Mouse (Mus musculus) lung, adult 18-20 months (tissue): Measurements from ENCODE around the gene Gm38392.

ENCODE experiments used
- DNase-seq, 2 experiments: peaks; one replicate each; pipeline ENCODE4 v3.0.0; 2022; ENCODE audit warnings: mixed read lengths in 2 of 2

The Gm38392 gene

DNA sequence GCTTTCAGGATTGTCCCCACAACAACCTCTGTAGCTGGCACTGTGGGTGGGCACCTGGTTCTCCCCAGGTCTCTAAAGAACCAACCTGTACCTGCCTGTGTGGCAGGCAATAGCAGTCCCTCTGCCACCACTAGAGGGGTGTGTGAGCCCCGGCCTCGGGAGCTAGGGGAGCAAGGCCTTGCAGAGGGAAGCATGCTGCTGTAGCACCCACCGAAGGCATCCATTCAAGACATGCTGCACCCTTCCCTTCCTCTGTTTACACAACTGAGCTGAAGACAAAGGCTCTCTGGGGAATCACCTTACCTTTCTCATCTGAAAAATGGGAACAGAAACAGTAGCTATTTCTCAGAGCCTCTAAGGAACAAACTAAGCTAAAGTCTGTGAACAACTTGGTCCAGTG is 51.8 kb downstream of the Gm38392 start:
- DNase-seq = no peak

DNA sequence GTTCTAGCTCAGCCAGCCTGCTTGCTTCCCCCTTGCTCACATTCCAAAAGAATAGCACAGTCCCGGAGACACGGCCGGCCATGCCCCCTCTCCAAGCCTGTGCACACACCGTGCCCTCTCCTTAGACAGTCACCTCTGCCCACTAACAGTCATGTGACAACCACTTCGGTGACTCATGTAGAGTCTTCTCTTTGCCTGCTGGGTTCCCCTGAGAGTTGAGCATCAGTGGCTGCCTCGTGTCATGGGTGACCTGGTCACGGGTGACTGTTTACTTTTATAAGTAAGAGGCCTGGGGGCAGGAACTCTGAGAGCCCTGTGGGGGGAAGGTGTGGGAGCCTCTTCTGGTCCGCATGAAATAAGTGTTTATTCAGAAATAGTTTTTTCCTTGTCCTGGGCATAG is 53.0 kb downstream of the Gm38392 start:
- no peak for DNase-seq

DNA sequence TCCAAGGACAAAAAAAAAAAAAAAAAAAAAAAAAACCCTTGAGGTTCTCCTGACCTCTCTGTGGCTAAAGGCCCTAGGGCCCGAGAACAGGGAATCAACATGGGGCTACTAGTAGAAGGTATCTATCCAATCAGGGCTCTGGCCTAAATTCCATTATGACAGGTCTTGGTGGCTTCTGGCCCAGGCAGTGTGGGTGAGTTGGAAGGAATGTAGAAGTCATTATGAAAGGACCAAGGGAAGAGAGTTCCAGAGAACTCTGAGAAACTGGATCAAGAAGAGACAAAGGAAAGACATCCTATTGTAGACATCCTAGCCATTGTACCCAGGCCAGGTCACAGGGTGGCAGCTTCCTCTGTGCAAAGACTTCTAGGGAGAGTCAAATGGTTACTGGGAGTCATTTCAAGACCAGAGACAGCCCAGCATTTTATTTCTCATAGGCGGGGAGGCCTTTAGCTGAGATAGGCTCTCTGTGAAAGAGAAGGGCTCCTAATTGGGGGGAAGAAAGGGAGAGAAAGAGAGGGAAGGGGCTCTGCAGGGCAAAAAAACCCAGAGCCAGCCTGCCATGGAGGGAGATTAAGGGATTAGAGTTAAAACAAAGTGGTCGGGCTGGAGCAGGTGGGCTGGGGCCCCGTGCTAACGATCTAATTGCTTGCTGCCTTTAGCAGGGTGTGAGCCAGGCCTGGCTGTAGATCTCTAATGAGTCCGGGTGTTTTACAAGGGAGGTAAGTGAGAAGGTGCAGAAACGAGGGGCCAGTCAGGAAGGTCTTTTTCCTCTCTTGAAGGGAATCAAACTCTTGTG is 54.0 kb downstream of the Gm38392 start:
- DNase-seq = no peak

DNA sequence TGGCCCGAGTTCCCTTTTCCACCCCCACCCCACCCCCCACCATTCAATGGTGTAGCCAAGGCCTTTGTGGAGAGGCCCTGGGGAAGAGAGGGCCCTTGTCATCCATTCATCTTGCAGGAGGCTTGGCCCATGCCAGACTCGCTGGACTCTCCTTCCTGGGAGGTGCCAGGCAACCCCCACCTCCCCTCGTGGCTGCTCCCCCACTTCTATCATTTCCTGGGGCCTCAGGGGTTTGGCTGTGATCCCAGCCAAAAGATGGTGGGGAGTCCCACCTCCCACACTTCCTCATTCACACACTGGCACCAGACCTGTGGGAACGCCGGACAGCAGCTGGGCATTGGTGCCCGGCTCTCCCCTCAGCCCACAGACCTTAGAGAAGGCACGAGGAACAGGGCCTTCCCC is 54.7 kb downstream of the Gm38392 start:
- no peak for DNase-seq

DNA sequence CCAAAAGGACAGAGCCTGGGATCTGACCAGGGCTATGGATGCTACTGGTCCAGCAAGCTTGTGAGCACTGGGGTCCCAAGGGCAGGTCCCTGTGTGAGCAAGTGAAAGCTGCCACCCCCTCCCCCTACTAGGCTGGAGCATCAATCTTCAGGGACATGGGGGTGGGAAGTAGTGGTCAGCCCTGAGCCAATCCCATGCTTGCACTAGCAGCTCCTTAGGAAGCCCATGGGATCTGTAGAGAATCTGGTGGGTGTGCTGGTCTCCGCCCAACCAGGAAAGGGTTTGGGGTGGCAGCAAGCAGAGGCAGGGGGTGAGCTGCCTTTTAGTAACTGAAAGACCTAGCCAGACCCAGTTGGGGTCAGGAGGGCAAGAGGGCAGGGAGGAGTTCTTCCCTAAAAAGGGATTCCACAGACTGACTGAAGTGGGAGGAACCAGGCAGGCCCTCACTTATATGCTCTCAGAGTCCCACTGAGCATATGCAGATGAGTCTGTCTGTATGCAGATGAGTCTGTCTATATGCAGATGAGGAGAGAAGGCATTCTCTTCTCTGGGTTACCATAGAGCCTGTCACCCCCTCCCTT is 55.9 kb downstream of the Gm38392 start:
- no peak for DNase-seq

DNA sequence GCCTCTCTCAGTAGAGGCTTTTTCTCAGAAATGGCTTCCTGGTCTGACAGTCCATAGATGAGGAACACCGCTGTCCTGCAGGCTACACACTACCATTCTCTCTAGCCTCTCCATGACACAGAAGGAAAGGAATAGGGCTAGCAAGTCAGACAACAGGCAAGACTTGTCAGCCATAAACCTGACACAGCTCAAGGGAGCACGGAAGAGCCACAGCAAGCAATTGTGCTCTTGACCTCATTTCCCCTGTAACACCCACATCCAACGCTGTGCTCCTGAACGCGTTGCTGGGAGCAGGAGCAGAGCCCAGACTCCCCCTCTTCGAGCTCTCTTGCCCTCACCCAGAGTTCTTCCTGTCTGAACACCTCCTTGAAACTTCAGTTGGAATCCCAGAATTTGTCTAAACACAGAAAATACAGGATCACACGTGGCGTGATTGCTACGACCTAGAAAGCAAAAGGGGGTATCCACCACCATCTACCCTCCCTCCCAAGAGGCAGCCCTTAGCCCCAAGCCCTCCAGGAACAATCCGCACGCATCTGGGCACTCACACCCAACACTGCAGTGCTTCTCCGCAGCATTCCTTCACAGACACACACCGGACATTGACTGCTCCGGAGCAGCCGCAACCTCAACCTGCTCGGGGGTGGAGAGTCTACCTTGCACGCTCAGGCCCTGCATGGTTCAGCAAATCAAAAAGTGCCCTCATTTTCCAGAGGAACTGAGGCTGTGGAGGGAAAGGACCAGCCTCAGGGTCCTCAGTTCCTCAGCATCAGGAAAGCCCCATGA is 56.6 kb downstream of the Gm38392 start:
- DNase-seq = no peak

DNA sequence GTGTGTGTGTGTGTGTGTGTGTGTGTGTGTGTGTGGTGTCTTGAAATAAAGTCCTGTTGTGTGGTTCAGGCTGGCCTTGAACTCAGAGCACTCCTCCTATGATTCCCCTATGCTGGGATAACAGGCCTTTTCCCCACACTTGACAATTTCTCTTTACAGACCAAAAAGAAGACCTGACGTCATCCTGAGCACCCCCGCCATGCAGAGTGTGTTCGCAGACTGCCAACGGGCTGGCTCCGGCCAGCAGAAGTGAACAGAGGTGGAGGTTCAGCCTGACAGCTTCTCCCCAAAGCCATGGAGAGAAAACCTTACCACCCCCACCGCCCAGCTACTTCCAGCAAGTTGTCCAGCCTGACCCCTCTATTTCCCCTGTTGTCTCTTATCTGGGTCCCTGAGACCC is 57.5 kb downstream of the Gm38392 start:
- DNase-seq = no peak

DNA sequence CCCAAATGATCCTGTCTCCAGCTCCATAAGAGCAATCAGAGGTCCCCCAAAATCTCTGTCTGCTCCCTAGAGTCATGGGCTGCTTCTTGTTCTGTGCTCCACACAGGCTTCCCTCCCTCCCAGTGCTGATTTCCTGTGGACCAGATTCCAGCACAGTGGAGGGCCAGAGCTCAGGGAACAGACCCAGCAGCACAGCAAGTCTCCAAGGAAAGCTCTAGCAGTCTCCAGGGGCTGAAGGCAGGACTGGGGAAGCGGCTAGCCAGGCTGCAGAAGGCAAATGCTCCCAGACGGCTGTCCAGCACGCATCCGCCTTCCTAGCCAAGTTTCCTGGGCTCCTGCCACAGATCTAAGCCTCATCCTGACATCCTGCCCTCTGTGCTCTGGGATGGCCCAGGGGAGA is 58.1 kb downstream of the Gm38392 start:
- DNase-seq = no peak

DNA sequence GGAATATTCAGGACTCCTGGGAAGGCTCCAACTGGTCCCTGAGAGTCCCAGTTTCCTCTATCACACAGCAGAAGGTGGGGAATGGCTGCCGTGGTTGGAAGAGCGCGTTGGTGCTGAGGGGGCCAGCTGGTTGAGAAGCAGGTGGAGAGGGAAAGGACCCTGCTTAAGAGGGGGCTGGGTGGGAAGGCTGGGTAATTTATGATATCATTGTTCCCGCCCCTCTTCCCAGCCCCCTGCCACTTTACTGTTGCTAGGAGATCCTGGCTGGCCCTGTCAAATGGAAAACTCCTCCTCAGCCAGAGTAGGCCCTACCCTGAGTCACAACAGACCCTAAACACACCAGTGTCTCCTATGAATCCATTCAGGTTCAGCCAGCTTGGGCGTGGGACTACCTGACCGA is 59.0 kb downstream of the Gm38392 start:
- no peak for DNase-seq

DNA sequence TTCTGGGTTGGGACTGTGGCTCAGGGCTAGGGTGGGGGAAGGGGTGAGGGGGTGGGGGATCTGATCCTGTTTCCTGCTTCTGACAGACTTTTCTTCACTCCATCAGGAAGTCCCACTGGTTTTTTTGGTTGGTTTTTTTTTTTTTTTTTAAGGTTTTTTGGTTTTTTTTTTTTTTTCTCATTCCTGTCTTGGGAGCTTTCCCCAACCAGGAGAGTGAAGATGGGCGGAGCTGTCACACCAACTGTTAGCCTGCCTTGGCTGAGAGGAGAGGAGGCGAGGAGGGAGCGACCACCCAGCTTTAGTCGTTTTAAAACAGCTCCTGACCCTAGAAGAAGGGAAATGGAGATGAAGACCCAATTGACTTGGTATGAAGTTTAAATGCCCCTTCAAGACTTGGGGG is 59.8 kb downstream of the Gm38392 start:
- DNase-seq = no peak

DNA sequence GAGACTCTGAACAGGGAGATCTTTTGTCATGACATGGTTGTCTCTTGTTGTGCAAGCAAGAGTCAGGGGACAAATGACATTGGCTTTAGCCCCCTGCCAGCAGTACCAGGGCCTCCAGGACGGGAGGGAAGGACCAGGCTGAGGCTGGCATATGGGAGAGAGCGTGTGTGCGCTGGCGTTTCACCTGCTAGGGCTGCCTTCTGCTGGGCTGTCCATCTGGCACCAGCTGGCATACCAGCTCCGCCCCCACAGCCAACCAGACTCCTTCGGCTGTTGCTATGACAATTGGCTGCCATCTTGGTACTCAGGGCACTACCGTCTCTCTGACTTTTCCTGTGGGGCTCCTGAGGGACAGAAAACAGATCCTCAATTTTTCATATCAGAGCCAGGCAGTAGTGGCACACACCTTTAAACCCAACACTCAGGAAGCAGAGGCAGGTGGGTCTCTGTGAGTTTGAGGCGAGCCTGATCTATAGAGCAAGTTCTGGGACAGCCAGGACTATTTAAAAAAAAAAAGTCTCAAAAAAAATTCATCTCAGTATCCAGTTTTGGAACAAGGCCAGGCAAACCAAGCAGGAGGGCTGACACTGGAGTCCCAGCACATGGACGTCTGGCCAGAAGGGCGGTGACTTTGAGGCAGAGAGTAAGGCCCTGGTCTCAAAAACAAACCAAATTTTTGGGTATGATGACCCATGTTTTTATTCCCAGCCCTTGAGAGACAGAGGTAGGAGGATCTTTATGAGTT is 60.7 kb downstream of the Gm38392 start:
- DNase-seq = no peak

DNA sequence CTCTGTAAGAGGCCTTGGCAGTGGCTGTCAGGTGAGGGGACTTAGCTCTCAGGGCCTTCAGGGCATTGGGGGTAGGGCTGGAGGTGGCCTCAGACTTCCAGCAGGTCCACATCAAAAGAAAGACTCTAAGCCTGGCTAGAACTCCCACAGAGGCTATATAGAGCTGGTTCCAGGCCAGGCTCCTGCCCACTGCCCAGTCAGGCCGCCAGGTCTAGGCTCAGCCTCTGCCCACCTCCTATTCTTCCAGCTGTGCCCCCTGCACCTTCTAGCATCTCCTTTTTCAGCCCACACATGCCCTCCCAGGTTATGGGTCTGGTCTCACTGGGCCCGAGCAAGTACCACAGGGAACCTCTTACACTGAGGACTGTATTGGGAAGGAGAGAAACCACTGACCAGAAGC is 62.1 kb downstream of the Gm38392 start:
- DNase-seq = no peak

DNA sequence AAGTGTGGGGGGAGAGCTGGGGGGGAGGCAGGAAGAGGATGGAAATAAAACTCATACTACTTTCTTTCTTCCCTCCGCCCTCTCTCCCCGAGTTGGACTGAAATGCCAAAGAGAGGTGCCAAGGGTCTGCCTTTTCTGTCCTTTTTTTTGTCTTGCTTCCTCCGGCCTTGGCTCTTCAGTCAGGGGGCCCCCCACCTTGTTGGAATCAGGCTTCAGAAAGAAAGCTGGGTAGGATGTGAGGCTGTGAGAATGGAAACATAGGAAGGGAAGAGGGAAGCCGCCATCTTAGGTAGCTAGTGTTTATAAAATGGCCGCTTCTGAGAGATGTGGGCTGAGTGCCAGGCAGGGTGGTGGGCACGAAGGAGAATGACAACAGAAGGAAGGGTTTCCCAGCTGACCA is 64.6 kb downstream of the Gm38392 start:
- DNase-seq = no peak

DNA sequence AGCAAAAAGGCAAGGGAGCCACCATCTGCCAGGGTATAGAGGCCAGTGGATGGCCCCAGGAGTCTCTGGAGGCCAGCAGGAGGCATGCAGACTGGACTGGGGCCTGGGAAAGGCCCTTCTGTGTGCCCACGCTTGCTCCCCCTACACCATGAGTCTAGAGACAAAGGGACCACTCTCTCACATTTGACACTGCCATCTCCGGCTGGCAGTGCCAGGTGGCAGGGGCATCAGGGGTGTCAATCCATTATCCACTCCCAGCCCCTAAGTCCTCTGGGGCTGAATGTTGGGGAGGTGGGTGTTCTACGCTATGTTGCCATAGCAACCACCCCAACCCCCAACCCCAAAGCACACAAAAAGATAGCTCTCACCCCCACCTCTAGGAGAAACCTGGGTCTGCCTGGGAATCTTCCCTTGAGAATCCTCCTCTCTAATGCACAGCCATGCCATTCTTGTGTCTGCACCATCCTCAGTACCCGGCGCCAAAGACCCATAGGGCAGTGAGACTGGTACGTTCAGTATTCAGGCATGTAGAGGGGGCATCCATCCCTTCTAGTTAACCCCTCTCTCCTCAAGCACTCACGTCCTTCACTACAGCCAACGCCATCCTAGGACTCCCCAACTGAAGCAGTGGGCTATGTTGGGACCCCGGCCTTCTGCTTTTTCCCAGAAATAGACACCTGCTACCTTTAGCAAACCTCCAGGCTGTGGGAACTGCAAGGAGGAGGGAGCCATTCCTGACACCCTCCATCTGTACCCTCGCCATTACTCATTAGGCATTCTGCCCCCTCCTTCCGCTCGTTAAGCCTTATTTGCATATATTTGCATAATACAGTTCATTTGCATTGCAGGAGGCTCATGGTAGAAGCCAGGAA is 65.3 kb downstream of the Gm38392 start:
- DNase-seq = no peak

DNA sequence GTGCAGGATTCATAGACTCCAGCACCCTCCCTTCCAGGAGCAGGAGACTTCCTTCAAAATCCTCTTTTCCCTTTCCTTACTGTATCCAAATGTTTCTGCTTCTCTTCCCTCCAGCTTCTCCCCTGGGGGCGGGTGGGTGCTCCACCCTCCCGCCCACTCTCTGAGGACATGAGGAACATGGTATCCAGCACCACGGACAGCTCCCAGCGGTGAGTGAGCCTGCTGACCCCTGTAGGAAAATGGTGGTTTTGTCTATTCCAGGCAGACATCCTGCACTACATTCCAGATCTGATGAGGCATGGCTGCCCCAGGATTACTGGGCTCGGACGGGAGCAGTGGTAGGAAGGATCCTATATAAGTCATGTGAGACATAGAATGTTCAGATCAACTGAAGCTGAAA is 66.2 kb downstream of the Gm38392 start:
- DNase-seq = peak; percentile 32 to 59

DNA sequence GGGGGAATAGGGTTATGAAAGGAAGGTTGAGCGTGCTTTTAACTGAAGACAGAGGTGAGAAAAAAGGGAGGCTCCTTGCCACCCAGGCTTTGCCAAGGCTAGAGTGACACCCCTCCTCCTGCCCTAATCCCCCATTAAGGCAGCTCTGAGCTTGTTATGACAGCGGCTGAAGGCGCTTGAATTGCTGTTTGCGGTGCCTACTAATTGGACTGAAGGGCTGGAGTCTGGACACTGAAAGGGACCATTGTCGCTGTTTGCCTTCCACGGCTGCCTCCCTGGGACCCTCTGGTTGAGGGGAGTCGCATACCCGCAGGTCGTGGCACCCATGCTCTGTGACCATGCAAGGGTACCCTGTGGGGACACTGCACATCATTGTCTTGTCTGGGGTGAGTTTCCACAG is 67.1 kb downstream of the Gm38392 start:
- no peak for DNase-seq

DNA sequence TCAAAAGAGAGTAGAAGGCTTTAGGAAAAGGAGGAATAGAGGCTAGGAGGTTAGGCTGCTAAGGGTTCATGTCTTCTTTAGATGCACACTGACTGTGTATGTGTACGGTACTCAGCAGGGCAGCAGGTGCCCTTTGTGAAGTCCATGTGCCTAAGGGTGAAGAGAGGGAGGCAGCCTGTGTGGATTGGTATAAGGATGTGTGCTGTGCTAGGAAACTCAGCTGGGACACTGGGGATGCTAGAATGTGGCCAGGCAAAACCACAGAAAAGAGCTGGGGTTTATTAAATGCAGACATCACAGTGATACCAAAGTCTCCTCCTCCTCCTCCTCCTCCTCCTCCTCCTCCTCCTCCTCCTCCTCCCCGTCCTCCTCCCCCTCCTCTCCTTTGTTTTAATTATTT is 69.3 kb downstream of the Gm38392 start:
- DNase-seq = no peak

DNA sequence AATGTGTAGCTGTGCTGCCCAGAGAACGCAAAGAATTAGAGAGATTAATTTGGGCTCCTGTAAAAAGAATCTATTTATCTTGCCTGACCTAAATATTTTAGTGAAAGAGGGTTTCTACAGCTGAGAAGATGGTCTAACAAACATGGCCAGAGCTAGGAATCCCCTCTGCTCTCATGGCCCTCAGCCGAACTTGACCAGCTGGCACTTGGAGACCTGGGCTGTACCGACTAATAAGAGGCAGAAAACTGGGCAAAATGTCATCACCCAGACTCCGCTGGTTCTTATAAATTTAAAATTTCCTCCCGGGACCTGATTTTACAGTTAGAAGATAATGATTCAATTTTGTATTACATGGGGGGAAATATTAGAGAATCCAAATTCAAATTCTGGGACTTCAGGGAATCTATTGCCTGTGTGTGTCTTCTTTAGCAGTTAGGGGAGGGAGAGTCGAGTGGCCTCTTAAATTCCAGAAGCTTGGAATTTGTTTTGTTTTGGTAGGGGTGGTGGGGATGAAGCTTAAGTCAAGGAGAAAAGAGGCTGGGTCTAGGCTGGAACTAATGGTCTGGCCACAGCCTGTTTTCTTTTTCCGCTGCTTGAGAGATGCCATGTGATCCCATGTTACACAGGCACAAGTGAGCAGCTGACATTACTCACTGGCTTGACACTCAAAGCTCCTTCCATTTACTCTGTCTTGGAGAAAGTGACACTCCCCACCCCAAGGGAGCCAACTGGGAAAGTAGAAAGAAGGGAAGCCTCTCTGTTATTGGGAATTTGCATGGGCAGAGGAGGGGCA is 70.3 kb downstream of the Gm38392 start:
- no peak for DNase-seq

DNA sequence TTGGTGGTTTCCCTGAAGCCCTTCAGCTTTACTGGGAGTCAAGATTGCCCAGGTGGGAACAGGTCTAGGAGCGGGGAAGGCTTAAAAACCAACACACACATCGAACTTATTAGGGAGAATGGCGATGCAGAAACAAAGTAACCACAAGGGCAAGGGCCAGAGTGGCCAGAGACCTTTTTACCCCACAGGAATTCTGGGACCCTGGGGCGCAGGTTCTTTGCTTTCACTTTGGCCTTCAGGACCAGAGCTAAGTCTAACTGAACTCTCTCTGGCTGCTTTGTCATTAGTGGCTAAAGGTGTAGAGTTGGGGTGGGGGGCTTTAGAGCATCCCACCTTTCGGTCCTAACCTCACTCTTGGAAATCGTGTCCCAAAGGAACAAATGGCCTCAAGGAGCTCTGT is 70.9 kb downstream of the Gm38392 start:
- no peak for DNase-seq

DNA sequence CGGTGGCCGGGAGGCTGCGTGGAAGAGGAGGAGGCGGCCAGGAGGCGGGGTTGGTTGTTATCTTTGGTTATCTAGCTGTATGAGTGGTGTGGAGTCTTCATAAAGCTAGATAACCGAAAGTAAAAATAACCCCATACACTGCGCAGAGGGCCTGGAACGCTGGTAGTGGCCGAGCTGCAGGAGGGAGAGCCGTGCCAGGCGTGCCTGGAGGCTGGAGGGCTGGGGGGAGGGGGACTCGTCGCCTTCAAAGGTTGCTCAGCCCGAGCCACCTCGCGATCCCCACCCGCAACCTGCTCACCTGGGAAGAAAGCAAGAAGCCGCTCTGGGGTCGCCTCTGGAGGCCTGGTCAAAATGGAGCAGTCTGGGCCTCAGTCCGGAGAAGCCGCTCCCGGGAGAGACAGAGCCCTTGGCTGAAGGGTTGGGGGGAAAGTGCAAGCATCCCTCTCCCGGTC is 71.4 kb downstream of the Gm38392 start:
- DNase-seq = no peak

DNA sequence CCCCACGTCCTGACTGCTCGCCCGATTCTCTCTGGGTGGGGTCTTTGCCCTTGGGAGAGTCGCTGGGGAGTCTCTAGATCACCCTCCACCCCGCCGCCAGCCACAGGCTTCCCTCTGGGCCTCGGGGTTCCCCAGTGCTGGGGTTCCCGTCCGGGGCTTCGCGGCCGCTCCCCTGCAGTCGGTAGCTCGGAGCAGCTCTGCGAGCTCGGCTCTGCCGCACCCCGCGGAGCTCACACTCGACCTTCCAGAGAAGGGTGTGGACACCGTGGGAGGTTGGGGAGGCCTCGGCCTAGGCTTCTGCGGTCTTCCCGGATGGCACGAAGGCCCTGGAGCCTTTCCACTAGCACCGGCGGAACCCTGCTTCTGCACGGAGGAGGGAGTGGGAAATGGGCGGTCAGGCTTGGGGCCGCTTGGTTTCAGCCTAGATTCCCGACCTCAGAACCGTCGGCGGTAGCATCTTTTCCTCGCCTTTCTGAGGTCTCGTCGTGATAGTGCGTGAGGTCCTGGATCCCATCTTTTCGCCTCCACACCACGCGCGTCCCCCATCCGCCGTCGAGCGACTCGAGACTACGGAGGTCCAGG is 71.9 kb downstream of the Gm38392 start:
- DNase-seq = no peak
